Mouse (Mus musculus) embryonic facial prominence, embryonic 13.5 days (tissue): ENCODE results near the gene Gcn1l1. TPM values are rescaled to one million over a fixed set of nuclear protein-coding genes. Genes with fewer than 3 reads are reported as not detected.

Source experiments
- ATAC-seq: fragments of 200-750 bp; cut with Nextera tagmentation; 2 replicates; pipeline ENCODE4 v1.8.0; 2017; ENCODE audit warnings: low read depth; ENCODE audit not compliant: insufficient number of reproducible peaks, insufficient read depth, low FRiP score, low TSS enrichment
- H3K27ac ChIP-seq: fragments of 300-500 bp; sonication (generic); 2 replicates; pipeline ENCODE4 v1.5.1; 2015; ENCODE audit warnings: moderate library complexity, mild to moderate bottlenecking, inconsistent platforms
- H3K27me3 ChIP-seq: fragments of 300-500 bp; sonication (generic); 2 replicates; pipeline ENCODE4 v1.6.1; 2015; ENCODE audit warnings: mild to moderate bottlenecking, inconsistent platforms
- H3K36me3 ChIP-seq: fragments of 300-500 bp; sonication (generic); 2 replicates; pipeline ENCODE4 v1.6.1; 2015; ENCODE audit warnings: mild to moderate bottlenecking, inconsistent platforms
- H3K4me1 ChIP-seq: fragments of 300-500 bp; sonication (generic); 2 replicates; pipeline ENCODE4 v1.6.1; 2015; ENCODE audit warnings: inconsistent platforms
- H3K4me2 ChIP-seq: fragments of 300-500 bp; sonication (generic); 2 replicates; pipeline ENCODE4 v1.6.1; 2015; ENCODE audit warnings: moderate library complexity, mild to moderate bottlenecking, inconsistent platforms
- H3K4me3 ChIP-seq: fragments of 300-500 bp; sonication (generic); 2 replicates; pipeline ENCODE4 v1.5.1; 2015; ENCODE audit warnings: mild to moderate bottlenecking, inconsistent platforms
- H3K9ac ChIP-seq: fragments of 300-500 bp; sonication (generic); 2 replicates; pipeline ENCODE4 v1.6.1; 2015; ENCODE audit warnings: mild to moderate bottlenecking, inconsistent platforms
- H3K9me3 ChIP-seq: fragments of 300-500 bp; sonication (generic); 2 replicates; pipeline ENCODE4 v1.6.1; 2016; ENCODE audit warnings: inconsistent platforms
- WGBS: fragments of 180-500 bp; shearing (Covaris S2); methylation state at CpG from one replicate; pipeline ENCODE4 v1.1.7; 2015; ENCODE audit warnings: mixed read lengths; 5-methylcytosine and 5-hydroxymethylcytosine counted together
- polyA plus RNA-seq: library from polyadenylated mRNA; unstranded; fragments of >200 nt; fragmentation: Nextera tagmentation; extraction: Ambion mirVana; gene quantifications from 2 replicates; pipeline ENCODE4 v1.2.1, GENCODE M21; 2015

Gene Gcn1l1
- polyA plus RNA-seq, 1 experiment from 2014 or later: 45.8 TPM

DNA sequence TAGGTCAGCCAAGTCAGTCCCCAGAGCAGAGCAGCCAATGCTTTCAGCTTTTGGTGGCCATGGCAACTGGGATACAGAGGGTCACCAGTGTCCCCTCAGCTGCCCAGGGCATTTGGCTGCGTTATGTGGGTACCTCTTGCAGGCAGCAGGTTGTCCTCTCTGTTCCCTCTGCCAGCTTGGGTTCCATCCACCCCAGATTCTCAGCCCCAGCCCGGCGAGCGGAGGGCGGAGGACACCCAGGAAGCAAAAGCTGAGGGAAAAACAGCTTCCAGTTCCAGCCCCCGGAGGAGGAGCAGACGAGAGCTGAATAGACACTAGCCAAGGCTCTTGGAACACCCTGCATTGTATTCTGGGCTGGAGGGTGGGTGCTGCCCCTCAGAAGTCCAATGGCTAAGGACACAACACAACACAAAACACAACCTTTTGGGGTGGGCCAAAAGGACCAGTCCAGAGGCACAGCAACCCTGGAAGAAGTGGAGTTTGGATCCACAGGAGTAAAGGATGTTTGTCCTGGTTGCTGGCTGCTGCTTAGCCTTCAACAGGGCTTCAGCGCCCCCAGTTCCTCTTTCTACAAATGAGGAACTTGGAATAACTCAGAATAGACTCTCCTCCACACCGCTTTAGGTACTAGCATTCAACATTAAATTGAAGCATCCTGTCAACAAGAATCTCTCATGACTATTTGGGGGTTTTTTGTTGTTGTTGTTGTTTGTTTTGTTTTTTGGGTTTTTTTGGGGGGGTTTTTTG, 58.8 kb downstream of the Gcn1l1 start:
- no peak for ATAC-seq
- Histone ChIP-seq H3K36me3 (peaks cover 42% of the 10 kb centered on the region), H3K9ac (no peak overlapping the region), H3K27ac (no peak overlapping the region; the same call in 1 of the 2 replicates), H3K27me3 (no peaks in the 10 kb centered on the region), H3K9me3 (no peaks in the 10 kb centered on the region), H3K4me1 (no peaks in the 10 kb centered on the region), H3K4me3 (no peak overlapping the region), H3K4me2 (no peak overlapping the region)
- WGBS: 84% methylated on average over 9 of the region's 9 CpGs

- no peak overlapping the region for H3K4me2 ChIP-seq
- H3K36me3 ChIP-seq: peaks cover 17% of the 10 kb centered on the region
- H3K9me3 ChIP-seq: no peaks in the 10 kb centered on the region
- WGBS: 84% methylated on average over 10 of the region's 10 CpGs
- H3K27me3 ChIP-seq: no peaks in the 10 kb centered on the region
- H3K4me1 ChIP-seq: peaks cover 9% of the 10 kb centered on the region
- H3K27ac ChIP-seq: no peak overlapping the region
- no peak for ATAC-seq
- no peak overlapping the region for H3K4me3 ChIP-seq
- no peak overlapping the region for H3K9ac ChIP-seq
Measured at GRCm38 (mm10) chr5:115626237-115626886, 61.3 kb downstream of the Gcn1l1 start.

DNA sequence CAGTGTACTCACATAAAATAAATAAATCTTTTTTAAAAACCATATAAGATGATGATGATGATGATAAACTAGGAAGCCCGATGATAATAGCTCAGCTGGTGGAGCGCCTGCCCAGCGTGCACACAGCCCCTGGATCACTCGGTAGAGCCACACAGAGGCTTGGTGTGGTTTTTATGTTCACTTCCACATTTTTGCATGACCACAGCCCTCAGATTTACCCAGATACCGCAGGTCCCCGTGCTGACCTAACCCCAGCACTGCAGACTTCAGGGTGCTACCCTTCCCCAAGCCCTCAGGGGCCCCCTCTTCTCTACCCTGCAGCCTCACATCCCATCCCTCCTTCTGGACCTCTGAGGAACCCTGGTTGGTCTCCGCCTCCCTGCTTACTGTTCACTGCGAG, 63.0 kb downstream of the Gcn1l1 start:
- peaks cover 7% of the 10 kb centered on the region for H3K36me3 ChIP-seq
- H3K27me3 ChIP-seq: no peaks in the 10 kb centered on the region
- 0 out of 2 replicates have a peak overlapping the region, but pooled peaks have one; percentile 21 for H3K9ac ChIP-seq
- ATAC-seq: no peak
- no peak overlapping the region for H3K4me2 ChIP-seq
- no peak overlapping the region for H3K27ac ChIP-seq
- H3K9me3 ChIP-seq: no peaks in the 10 kb centered on the region
- WGBS: 68% methylated on average over 8 of the region's 8 CpGs
- H3K4me1 ChIP-seq: peaks cover 17% of the 10 kb centered on the region
- H3K4me3 ChIP-seq: no peak overlapping the region

DNA sequence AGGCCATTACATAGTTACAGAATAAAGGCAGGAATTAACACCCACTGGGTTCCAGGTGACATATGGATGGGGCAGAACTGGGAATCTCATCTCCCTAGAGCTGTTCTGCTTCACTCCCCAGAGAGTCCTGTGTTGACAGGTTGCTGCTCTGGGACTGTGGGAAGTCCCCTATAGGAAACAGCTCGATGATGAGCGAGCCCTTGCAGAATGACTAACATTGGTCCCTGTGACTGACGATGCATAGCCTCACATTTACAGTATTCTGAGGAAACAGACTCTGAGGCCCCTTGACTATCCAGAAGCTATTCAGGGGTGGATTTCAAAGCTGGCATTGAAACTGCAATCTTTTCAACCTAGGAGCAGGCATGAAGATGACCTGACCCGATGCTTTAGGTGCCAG, 64.6 kb downstream of the Gcn1l1 start:
- WGBS: 85% methylated on average over 4 of the region's 4 CpGs
- Histone ChIP-seq H3K4me2 (no peak overlapping the region), H3K9ac (no peak overlapping the region), H3K4me3 (no peak overlapping the region), H3K4me1 (peaks cover 33% of the 10 kb centered on the region), H3K36me3 (0 out of 2 replicates have a peak, but pooled peaks cover 4% of the 10 kb centered on the region), H3K9me3 (no peaks in the 10 kb centered on the region), H3K27me3 (no peaks in the 10 kb centered on the region), H3K27ac (no peak overlapping the region)
- no peak for ATAC-seq

GRCm38 (mm10) chr5:115630291-115630690, 65.2 kb downstream of the Gcn1l1 start:
- 0 out of 2 replicates have a peak, but pooled peaks cover 4% of the 10 kb centered on the region for H3K36me3 ChIP-seq
- peak overlapping the region; percentile 90 for H3K4me2 ChIP-seq
- H3K9ac ChIP-seq: no peak overlapping the region
- WGBS: 35% methylated on average over 5 of the region's 5 CpGs
- H3K27ac ChIP-seq: no peak overlapping the region
- no peaks in the 10 kb centered on the region for H3K27me3 ChIP-seq
- H3K4me1 ChIP-seq: peaks cover 35% of the 10 kb centered on the region
- H3K9me3 ChIP-seq: no peaks in the 10 kb centered on the region
- 0 out of 2 replicates have a peak overlapping the region, but pooled peaks have one; percentile 71 for H3K4me3 ChIP-seq
- ATAC-seq: no peak

DNA sequence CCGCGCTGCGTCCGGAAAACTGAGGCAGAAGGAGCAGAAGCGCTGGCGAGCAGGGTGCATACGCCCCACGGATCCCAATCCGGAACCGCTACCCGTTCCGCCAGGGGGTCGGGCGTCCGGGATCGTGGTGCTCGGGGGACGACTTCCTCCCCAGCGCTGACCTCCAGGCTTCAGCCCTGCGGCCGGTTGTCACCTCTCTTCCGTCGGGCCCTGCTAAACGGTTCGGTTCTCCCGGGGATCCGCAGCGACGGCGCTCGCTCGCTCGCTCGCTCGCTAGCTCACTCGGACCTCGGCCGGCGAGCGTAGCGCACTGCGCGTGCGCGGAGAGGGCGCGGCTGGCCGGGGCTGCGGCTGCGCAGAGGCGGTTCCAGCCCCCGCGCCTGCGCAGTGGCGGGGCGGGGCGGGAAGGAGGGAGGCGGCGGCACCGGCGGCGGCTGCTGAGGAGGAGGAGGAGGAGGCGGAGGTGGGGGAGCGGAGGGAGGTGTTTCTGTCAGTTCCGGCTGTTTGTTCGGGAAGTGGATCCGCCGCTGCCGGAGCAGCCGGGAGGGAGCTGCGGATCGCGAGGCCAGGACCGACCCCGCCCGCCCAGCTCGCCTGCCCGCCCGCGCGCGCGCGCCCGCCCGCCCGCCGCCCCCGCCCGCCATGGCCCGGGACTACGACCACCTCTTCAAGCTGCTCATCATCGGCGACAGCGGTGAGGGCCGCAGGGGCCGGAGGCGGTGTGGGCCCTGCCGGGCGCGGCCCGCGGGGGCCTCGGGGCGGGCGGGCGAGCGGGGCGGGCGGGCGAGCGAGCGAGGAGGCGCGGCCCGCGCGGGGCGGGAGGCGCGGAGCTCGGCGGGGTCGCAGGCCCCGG, 66.7 kb downstream of the Gcn1l1 start, which contains the start of gene Rab35:
Gene Rab35 (plus strand): TSS at position 404 of the 853 bp plus-strand sequence.
- Histone ChIP-seq H3K36me3 (0 out of 2 replicates have a peak, but pooled peaks cover 4% of the 10 kb centered on the region), H3K4me1 (peaks cover 41% of the 10 kb centered on the region), H3K27ac (peak within 1 kb of the TSS; percentile 88), H3K4me2 (peak within 1 kb of the TSS; percentile 90), H3K27me3 (no peaks in the 10 kb centered on the region), H3K9me3 (no peaks in the 10 kb centered on the region), H3K9ac (peak within 1 kb of the TSS; percentile 83), H3K4me3 (peak within 1 kb of the TSS; percentile 71)
- WGBS: under 1% methylated on average over 75 of the region's 125 CpGs
- peak; percentile 86 for ATAC-seq

DNA sequence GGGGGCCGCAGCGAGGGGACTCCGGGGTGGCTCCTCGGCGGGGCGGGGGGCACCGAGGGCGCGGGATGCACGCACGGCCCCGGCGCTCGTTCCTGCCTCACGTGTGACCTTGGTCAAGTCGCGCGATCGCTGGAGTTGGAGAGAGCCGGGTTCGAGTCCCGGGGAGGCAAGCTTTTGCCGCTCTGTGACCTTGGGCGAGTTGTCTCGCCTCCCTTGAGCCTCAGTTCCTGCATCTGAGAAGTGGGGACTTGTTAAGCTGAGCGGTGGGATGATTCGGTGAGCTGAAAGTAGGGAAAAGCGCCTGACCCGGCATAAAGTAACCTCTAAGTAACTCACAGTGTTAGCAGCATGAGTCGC, 67.3 kb downstream of the Gcn1l1 start:
- H3K4me1 ChIP-seq: peaks cover 41% of the 10 kb centered on the region
- H3K36me3 ChIP-seq: 0 out of 2 replicates have a peak, but pooled peaks cover 5% of the 10 kb centered on the region
- H3K9me3 ChIP-seq: no peaks in the 10 kb centered on the region
- 2% methylated on average over 30 of the region's 30 CpGs for WGBS
- H3K27ac ChIP-seq: peak overlapping the region; percentile 88; the same call in 1 of the 2 replicates
- no peaks in the 10 kb centered on the region for H3K27me3 ChIP-seq
- H3K9ac ChIP-seq: peak overlapping the region; percentile 83
- peak overlapping the region; percentile 83 for H3K4me2 ChIP-seq
- no peak; the same call in 1 of the 2 replicates for ATAC-seq
- H3K4me3 ChIP-seq: peak overlapping the region; percentile 71

GRCm38 (mm10) chr5:115633060-115633459, 68.0 kb downstream of the Gcn1l1 start:
- Histone ChIP-seq H3K27me3 (no peaks in the 10 kb centered on the region), H3K4me3 (peak overlapping the region; percentile 71), H3K4me2 (peak overlapping the region; percentile 83), H3K9ac (peak overlapping the region; percentile 83), H3K36me3 (0 out of 2 replicates have a peak, but pooled peaks cover 13% of the 10 kb centered on the region), H3K27ac (no peak overlapping the region), H3K4me1 (peaks cover 41% of the 10 kb centered on the region), H3K9me3 (no peaks in the 10 kb centered on the region)
- 52% methylated on average over 4 of the region's 4 CpGs for WGBS
- ATAC-seq: no peak

- Histone ChIP-seq H3K9me3 (no peaks in the 10 kb centered on the region), H3K27ac (no peak overlapping the region), H3K4me2 (no peak overlapping the region), H3K4me3 (no peak overlapping the region), H3K9ac (no peak overlapping the region), H3K27me3 (no peaks in the 10 kb centered on the region), H3K36me3 (peaks cover 22% of the 10 kb centered on the region), H3K4me1 (peaks cover 41% of the 10 kb centered on the region)
- 92% methylated on average over 8 of the region's 8 CpGs for WGBS
- no peak for ATAC-seq
Measured at GRCm38 (mm10) chr5:115634046-115634445, 69.0 kb downstream of the Gcn1l1 start.

DNA sequence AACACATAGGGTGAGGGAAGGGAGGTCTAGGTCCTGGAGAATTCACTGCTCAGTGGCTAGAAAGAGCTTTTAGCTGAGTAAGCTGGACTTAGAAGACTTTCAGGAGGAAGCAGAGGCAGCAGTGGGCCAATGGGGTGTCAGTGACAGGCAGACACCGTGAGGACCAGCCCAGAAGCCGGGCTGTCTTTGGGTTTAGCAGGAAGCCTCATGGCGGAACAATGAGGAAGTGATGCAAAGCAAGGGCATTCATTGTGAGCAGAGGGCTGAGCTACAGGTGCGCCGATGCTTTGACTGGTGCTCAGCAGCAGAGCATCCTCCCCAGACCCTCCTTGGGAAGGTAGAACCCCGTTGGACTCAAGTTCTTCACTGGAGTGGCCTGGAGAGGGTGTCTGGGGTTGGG, 70.5 kb downstream of the Gcn1l1 start:
- Histone ChIP-seq H3K4me2 (no peak overlapping the region), H3K4me3 (no peak overlapping the region), H3K27ac (0 out of 2 replicates have a peak overlapping the region, but pooled peaks have one; percentile 2), H3K27me3 (no peaks in the 10 kb centered on the region), H3K9me3 (no peaks in the 10 kb centered on the region), H3K36me3 (peaks cover 37% of the 10 kb centered on the region), H3K9ac (no peak overlapping the region), H3K4me1 (peaks cover 37% of the 10 kb centered on the region)
- 73% methylated on average over 6 of the region's 6 CpGs for WGBS
- no peak for ATAC-seq

DNA sequence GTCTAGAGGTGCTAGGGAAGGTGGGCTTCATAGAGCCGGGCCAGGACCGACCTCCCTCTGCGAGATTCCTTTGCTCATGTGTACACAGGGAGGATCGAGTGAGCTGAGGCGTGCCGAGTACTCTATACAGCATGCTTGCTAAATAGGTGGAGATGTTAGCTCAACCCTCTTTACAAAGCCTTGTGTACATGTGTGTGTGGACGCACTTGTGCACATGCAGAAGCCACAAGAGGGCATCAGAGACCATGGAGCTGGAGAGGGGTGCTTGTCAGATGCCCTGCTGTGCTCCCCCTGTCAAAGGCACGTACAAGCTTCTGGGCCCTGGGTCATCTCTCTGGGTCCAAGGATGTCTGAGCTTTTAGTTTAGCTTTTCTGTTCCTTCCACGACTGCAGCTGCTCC, 79.1 kb downstream of the Gcn1l1 start:
- Histone ChIP-seq H3K4me1 (peaks cover 3% of the 10 kb centered on the region; the same call in 1 of the 2 replicates), H3K36me3 (peaks cover 91% of the 10 kb centered on the region), H3K27ac (no peak overlapping the region), H3K4me3 (no peak overlapping the region), H3K9me3 (no peaks in the 10 kb centered on the region), H3K27me3 (no peaks in the 10 kb centered on the region), H3K4me2 (no peak overlapping the region), H3K9ac (no peak overlapping the region)
- 90% methylated on average over 9 of the region's 9 CpGs for WGBS
- ATAC-seq: no peak
